Mouse (Mus musculus): Measurements from ENCODE around the gene Pigyl. TPM values are rescaled to one million over a fixed set of nuclear protein-coding genes. Genes with fewer than 3 reads are reported as not detected.

Pigyl gene
- polyA plus RNA-seq (2015; fragmentation: Nextera tagmentation; extraction: Ambion mirVana): 28.9 and 34.6 TPM in 2 replicates

- Histone ChIP-seq H3K4me3 (ENCODE audit: low read depth, low read length) (peak within 1 kb of the TSS; percentile 84), H3K27ac (ENCODE audit: low read length) (peak within 1 kb of the TSS; percentile 73), H3K9ac (ENCODE audit: low read depth, low read length) (peak within 1 kb of the TSS; percentile 91), H3K27me3 (ENCODE audit: control insufficient read depth, insufficient read depth, low read depth, low read length) (no peaks in the 10 kb centered on the region), H3K36me3 (ENCODE audit: control insufficient read depth, insufficient read depth) (no peaks in the 10 kb centered on the region), H3K9me3 (replicated peaks; ENCODE audit: control insufficient read depth, low read length) (no peaks in the 10 kb centered on the region), H3K4me2 (ENCODE audit: low read depth, low read length) (peak within 1 kb of the TSS; percentile 97), H3K4me1 (ENCODE audit: control insufficient read depth, low read depth, low read length) (peaks cover 19% of the 10 kb centered on the region)
- under 1% methylated on average over 65 of the region's 65 CpGs for WGBS (ENCODE audit: insufficient replicate concordance)
- ATAC-seq (ENCODE audit: low read depth): peak; percentile 99
These were observed at the start of gene Pigyl for GRCm38 (mm10) chr9:22156497-22157245. Gene Pigyl (plus strand): TSS chr9:22156846.

- no peak for ATAC-seq (ENCODE audit: low read depth)
- no peaks in the 10 kb centered on the region for H3K4me1 ChIP-seq (ENCODE audit: control insufficient read depth, low read depth, low read length)
- no peak overlapping the region for H3K9ac ChIP-seq (ENCODE audit: low read depth, low read length)
- no peak overlapping the region for H3K4me2 ChIP-seq (ENCODE audit: low read depth, low read length)
- H3K9me3 ChIP-seq (replicated peaks; ENCODE audit: control insufficient read depth, low read length): no peaks in the 10 kb centered on the region
- no peak overlapping the region for H3K4me3 ChIP-seq (ENCODE audit: low read depth, low read length)
- no peaks in the 10 kb centered on the region for H3K27me3 ChIP-seq (ENCODE audit: control insufficient read depth, insufficient read depth, low read depth, low read length)
- peaks cover 14% of the 10 kb centered on the region for H3K36me3 ChIP-seq (ENCODE audit: control insufficient read depth, insufficient read depth)
- no peak overlapping the region for H3K27ac ChIP-seq (ENCODE audit: low read length)
- 78% methylated on average over 9 of the region's 9 CpGs for WGBS (ENCODE audit: insufficient replicate concordance)
These were observed 48.5 kb upstream of the Pigyl start for GRCm38 (mm10) chr9:22108194-22108593.

GRCm38 (mm10) chr9:22115635-22116034 is 41.0 kb upstream of the Pigyl start:
- peaks cover 30% of the 10 kb centered on the region for H3K4me1 ChIP-seq (ENCODE audit: control insufficient read depth, low read depth, low read length)
- peak overlapping the region; percentile 42; the same call in 1 of the 2 replicates for H3K27ac ChIP-seq (ENCODE audit: low read length)
- WGBS (ENCODE audit: insufficient replicate concordance): 79% methylated on average over 4 of the region's 4 CpGs
- no peak for ATAC-seq (ENCODE audit: low read depth)
- peak overlapping the region; percentile 91 for H3K4me2 ChIP-seq (ENCODE audit: low read depth, low read length)
- H3K9me3 ChIP-seq (replicated peaks; ENCODE audit: control insufficient read depth, low read length): no peaks in the 10 kb centered on the region
- peak overlapping the region; percentile 90; the same call in 1 of the 2 replicates for H3K9ac ChIP-seq (ENCODE audit: low read depth, low read length)
- H3K36me3 ChIP-seq (ENCODE audit: control insufficient read depth, insufficient read depth): peaks cover 16% of the 10 kb centered on the region
- H3K4me3 ChIP-seq (ENCODE audit: low read depth, low read length): peak overlapping the region; percentile 92
- H3K27me3 ChIP-seq (ENCODE audit: control insufficient read depth, insufficient read depth, low read depth, low read length): no peaks in the 10 kb centered on the region

- peaks cover 35% of the 10 kb centered on the region for H3K4me1 ChIP-seq (ENCODE audit: control insufficient read depth, low read depth, low read length)
- peak overlapping the region; percentile 91 for H3K4me2 ChIP-seq (ENCODE audit: low read depth, low read length)
- no peaks in the 10 kb centered on the region for H3K27me3 ChIP-seq (ENCODE audit: control insufficient read depth, insufficient read depth, low read depth, low read length)
- H3K27ac ChIP-seq (ENCODE audit: low read length): peak overlapping the region; percentile 80
- 25% methylated on average over 15 of the region's 15 CpGs for WGBS (ENCODE audit: insufficient replicate concordance)
- peaks cover 16% of the 10 kb centered on the region for H3K36me3 ChIP-seq (ENCODE audit: control insufficient read depth, insufficient read depth)
- H3K9ac ChIP-seq (ENCODE audit: low read depth, low read length): peak overlapping the region; percentile 90
- H3K4me3 ChIP-seq (ENCODE audit: low read depth, low read length): peak overlapping the region; percentile 92
- no peak for ATAC-seq (ENCODE audit: low read depth)
- H3K9me3 ChIP-seq (replicated peaks; ENCODE audit: control insufficient read depth, low read length): no peaks in the 10 kb centered on the region
These were observed 40.6 kb upstream of the Pigyl start for GRCm38 (mm10) chr9:22116086-22116485.

- under 1% methylated on average over 48 of the region's 52 CpGs for WGBS (ENCODE audit: insufficient replicate concordance)
- Histone ChIP-seq H3K9me3 (replicated peaks; ENCODE audit: control insufficient read depth, low read length) (no peaks in the 10 kb centered on the region), H3K4me2 (ENCODE audit: low read depth, low read length) (peak within 1 kb of the TSS; percentile 91), H3K27ac (ENCODE audit: low read length) (peak within 1 kb of the TSS; percentile 80), H3K36me3 (ENCODE audit: control insufficient read depth, insufficient read depth) (peaks cover 16% of the 10 kb centered on the region), H3K4me1 (ENCODE audit: control insufficient read depth, low read depth, low read length) (peaks cover 41% of the 10 kb centered on the region), H3K9ac (ENCODE audit: low read depth, low read length) (peak within 1 kb of the TSS; percentile 90), H3K27me3 (ENCODE audit: control insufficient read depth, insufficient read depth, low read depth, low read length) (no peaks in the 10 kb centered on the region), H3K4me3 (ENCODE audit: low read depth, low read length) (peak within 1 kb of the TSS; percentile 92)
- peak; percentile 91 for ATAC-seq (ENCODE audit: low read depth)
These were observed 39.8 kb upstream of the Pigyl start, which contains the start of gene Elof1 for GRCm38 (mm10) chr9:22116740-22117426. Gene Elof1 (minus strand): TSS chr9:22117172.

GRCm38 (mm10) chr9:22117754-22118456 is 38.7 kb upstream of the Pigyl start:
- H3K4me3 ChIP-seq (ENCODE audit: low read depth, low read length): peak overlapping the region; percentile 92
- H3K27me3 ChIP-seq (ENCODE audit: control insufficient read depth, insufficient read depth, low read depth, low read length): no peaks in the 10 kb centered on the region
- 30% methylated on average over 10 of the region's 10 CpGs for WGBS (ENCODE audit: insufficient replicate concordance)
- H3K9ac ChIP-seq (ENCODE audit: low read depth, low read length): peak overlapping the region; percentile 55
- no peaks in the 10 kb centered on the region for H3K9me3 ChIP-seq (replicated peaks; ENCODE audit: control insufficient read depth, low read length)
- peak overlapping the region; percentile 70 for H3K27ac ChIP-seq (ENCODE audit: low read length)
- H3K4me2 ChIP-seq (ENCODE audit: low read depth, low read length): peak overlapping the region; percentile 91
- no peak for ATAC-seq (ENCODE audit: low read depth)
- H3K36me3 ChIP-seq (ENCODE audit: control insufficient read depth, insufficient read depth): peaks cover 7% of the 10 kb centered on the region
- peaks cover 52% of the 10 kb centered on the region for H3K4me1 ChIP-seq (ENCODE audit: control insufficient read depth, low read depth, low read length)

- no peaks in the 10 kb centered on the region for H3K27me3 ChIP-seq (ENCODE audit: control insufficient read depth, insufficient read depth, low read depth, low read length)
- no peaks in the 10 kb centered on the region for H3K36me3 ChIP-seq (ENCODE audit: control insufficient read depth, insufficient read depth)
- no peaks in the 10 kb centered on the region for H3K9me3 ChIP-seq (replicated peaks; ENCODE audit: control insufficient read depth, low read length)
- peaks cover 66% of the 10 kb centered on the region for H3K4me1 ChIP-seq (ENCODE audit: control insufficient read depth, low read depth, low read length)
- ATAC-seq (ENCODE audit: low read depth): no peak
- no peak overlapping the region for H3K9ac ChIP-seq (ENCODE audit: low read depth, low read length)
- WGBS (ENCODE audit: insufficient replicate concordance): 77% methylated on average over 4 of the region's 4 CpGs
- no peak overlapping the region for H3K4me2 ChIP-seq (ENCODE audit: low read depth, low read length)
- no peak overlapping the region for H3K4me3 ChIP-seq (ENCODE audit: low read depth, low read length)
- peak overlapping the region; percentile 49 for H3K27ac ChIP-seq (ENCODE audit: low read length)
These were observed 37.1 kb upstream of the Pigyl start for GRCm38 (mm10) chr9:22119543-22119942.

- Histone ChIP-seq H3K4me3 (ENCODE audit: low read depth, low read length) (no peak overlapping the region), H3K27me3 (ENCODE audit: control insufficient read depth, insufficient read depth, low read depth, low read length) (no peaks in the 10 kb centered on the region), H3K4me1 (ENCODE audit: control insufficient read depth, low read depth, low read length) (peaks cover 57% of the 10 kb centered on the region), H3K4me2 (ENCODE audit: low read depth, low read length) (peak overlapping the region; percentile 25; the same call in 1 of the 2 replicates), H3K27ac (ENCODE audit: low read length) (peak overlapping the region; percentile 69), H3K9me3 (replicated peaks; ENCODE audit: control insufficient read depth, low read length) (no peaks in the 10 kb centered on the region), H3K36me3 (ENCODE audit: control insufficient read depth, insufficient read depth) (peaks cover 11% of the 10 kb centered on the region), H3K9ac (ENCODE audit: low read depth, low read length) (peak overlapping the region; percentile 13; the same call in 1 of the 2 replicates)
- peak; percentile 62 for ATAC-seq (ENCODE audit: low read depth)
These were observed 35.1 kb upstream of the Pigyl start for GRCm38 (mm10) chr9:22121545-22121944.
